Mouse (Mus musculus) embryonic fibroblast, embryonic 13.5 days (primary cell): ENCODE results near the gene AI987944. TPM values are rescaled to one million over a fixed set of nuclear protein-coding genes. Genes with fewer than 3 reads are reported as not detected.

Experiments used
- H3K27ac ChIP-seq: 2 replicates; pipeline ENCODE4 v1.5.1; 2012; ENCODE audit warnings: low read length, control low read depth, inconsistent platforms; ENCODE audit not compliant: insufficient read depth
- H3K4me1 ChIP-seq: 2 replicates; pipeline ENCODE4 v1.6.1; 2011; ENCODE audit warnings: low read length; ENCODE audit not compliant: control insufficient read depth, insufficient read depth
- H3K4me3 ChIP-seq: 2 replicates; pipeline ENCODE4 v1.5.1; 2011; ENCODE audit warnings: mild to moderate bottlenecking, control low read depth, low read length; ENCODE audit not compliant: insufficient read depth
- CTCF ChIP-seq: IDR thresholded peaks from 2 replicates; pipeline ENCODE4 v1.5.1; 2011; ENCODE audit warnings: mild to moderate bottlenecking, control low read depth, low read length, moderate library complexity, borderline replicate concordance; ENCODE audit not compliant: insufficient read depth
- POLR2A ChIP-seq: IDR thresholded peaks from 2 replicates; pipeline ENCODE4 v1.6.1; 2011; ENCODE audit warnings: low read depth, mild to moderate bottlenecking, control low read depth, low read length, moderate library complexity
- polyA plus RNA-seq: library from polyadenylated mRNA; stranded (reverse); fragments of >200 nt; gene quantifications from 2 replicates; pipeline ENCODE4 v1.2.4, GENCODE M21; 2011; ENCODE audit warnings: low read depth; ENCODE audit not compliant: missing spikeins, insufficient read length

The AI987944 gene
- 18.8 and 21.3 TPM in 2 replicates for polyA plus RNA-seq

- TF ChIP-seq POLR2A (peak; percentile 70), CTCF (no peak)
- Histone ChIP-seq H3K27ac (peak within 1 kb of the TSS; percentile 74), H3K4me3 (peak within 1 kb of the TSS; percentile 88), H3K4me1 (no peaks in the 10 kb centered on the region)
Observed at GRCm38 (mm10) chr7:41393048-41393971, at the start of gene AI987944. Gene AI987944 (minus strand): TSS chr7:41393379.

- no peaks in the 10 kb centered on the region for H3K4me1 ChIP-seq
- no peak overlapping the region for H3K27ac ChIP-seq
- peak overlapping the region; percentile 27; the same call in 1 of the 2 replicates for H3K4me3 ChIP-seq
- TF ChIP-seq POLR2A = no peak
- TF ChIP-seq CTCF = no peak
Observed at GRCm38 (mm10) chr7:41394130-41394529, 951 bp upstream of the AI987944 start.

Other genes starting within 250 kb of the AI987944 start
- gene Gm5592, start 239.5 kb downstream of the AI987944 start, polyA plus RNA-seq = not detected in 2 replicates
- gene Vmn2r57, start 55.3 kb upstream of the AI987944 start, polyA plus RNA-seq = 0.15 and 0.21 TPM in 2 replicates
- gene Gm20449, start 106.0 kb upstream of the AI987944 start, polyA plus RNA-seq = 0.17 and 0.21 TPM in 2 replicates
- gene AW146154, start 106.5 kb upstream of the AI987944 start, polyA plus RNA-seq = 6.8 and 9.2 TPM in 2 replicates
- not detected in 2 replicates for gene Gm6871, start 180.3 kb upstream of the AI987944 start, polyA plus RNA-seq
- 11.4 and 14.3 TPM in 2 replicates for gene 2610021A01Rik, start 205.9 kb upstream of the AI987944 start, polyA plus RNA-seq
- gene Zfp788, start 239.8 kb upstream of the AI987944 start, polyA plus RNA-seq = 17.2 and 20.7 TPM in 2 replicates